Comparison of ENCODE assay signal across 12 mouse cellular contexts in the genomic region with DNA sequence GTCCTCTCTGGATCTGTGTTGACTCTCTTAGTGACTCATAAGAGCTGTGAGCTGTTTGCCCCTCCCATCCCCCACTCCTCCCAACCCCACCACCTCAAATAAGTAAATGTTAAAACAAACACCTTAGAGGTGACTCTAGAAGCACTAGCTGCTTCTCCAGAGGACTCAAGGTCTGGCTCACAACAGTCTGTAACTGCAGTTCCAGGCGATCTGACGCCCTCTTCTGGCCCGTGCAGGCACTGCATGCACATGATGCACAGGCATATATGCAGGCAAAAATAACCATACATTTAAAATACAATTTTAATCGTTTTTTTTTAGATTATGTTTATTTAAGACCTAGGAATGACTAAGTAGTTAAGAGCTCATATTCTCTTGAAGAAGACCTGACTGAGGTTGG. TPM values are rescaled to one million over a fixed set of nuclear protein-coding genes. Genes with fewer than 3 reads are reported as not detected.
DNase-seq lines count a peak whose midpoint lies in the region; TF ChIP-seq lines count a peak whose summit lies in the region.
"Had no signal": no experiment of that assay in that cellular context is flagged by ENCODE, and none has a peak within 500 bp of the region (broad histone marks: within the 10 kb centered on the region; RNA-seq: fewer than 3 reads in every experiment).

No protein-coding gene starts in this region.

- no peaks in the 10 kb centered on the region for H3K79me2 ChIP-seq in heart, adult 2 months (replicated peaks; ENCODE audit: control insufficient read depth, insufficient read depth, low read length)

- no peak overlapping the region for H3K4me3 ChIP-seq in heart, adult 2 months
- no peak overlapping the region for H3K4me3 ChIP-seq in heart, embryonic 10.5 days
- H3K4me3 ChIP-seq: hindbrain, embryonic 12.5 days; limb, embryonic 12.5 days had no signal

- no peak for TF ChIP-seq POLR2A in heart, adult 2 months (IDR thresholded peaks at IDR 0.05; ENCODE audit: insufficient read depth, low read depth, low read length)
- TF ChIP-seq POLR2A in brain, embryonic 14.5 days (IDR thresholded peaks at IDR 0.05; ENCODE audit: borderline replicate concordance, extremely low read depth, insufficient read depth, insufficient read length, poor library complexity, severe bottlenecking) = no peak

- intact Hi-C loops in heart, adult 2 months (cut with DNase I) = no loop called here

- TF ChIP-seq EP300 in heart, adult 2 months (IDR thresholded peaks at IDR 0.05; ENCODE audit: insufficient read depth, low read depth, low read length) = no peak

- no peaks in the 10 kb centered on the region for H3K36me3 ChIP-seq in heart, adult 2 months (ENCODE audit: control insufficient read depth, insufficient read depth, low read length)
- H3K36me3 ChIP-seq in heart, embryonic 10.5 days = no peaks in the 10 kb centered on the region
- H3K36me3 ChIP-seq: hindbrain, embryonic 12.5 days; limb, embryonic 12.5 days had no signal

- no peaks in the 10 kb centered on the region for H3K4me1 ChIP-seq in heart, adult 2 months (ENCODE audit: control insufficient read depth, insufficient read depth, low read length)
- peaks cover 21% of the 10 kb centered on the region for H3K4me1 ChIP-seq in heart, embryonic 10.5 days

- DNase-seq in heart, adult 2 months = no peak
- no peak for DNase-seq in heart, embryonic 10.5 days (ENCODE audit: low spot score)
- peak; percentile 57 to 82 for DNase-seq in spleen, postnatal 4 days (ENCODE audit: low spot score in 2 of 2)
- DNase-seq in spleen, adult 12 weeks (ENCODE audit: low spot score) = no peak
- DNase-seq in brain, embryonic 14.5 days (ENCODE audit: low read depth) = no peak
- peak; percentile 54 for DNase-seq in thymus, postnatal 25 days
- DNase-seq in frontal cortex, adult 2 months (ENCODE audit: extremely low spot score in 1 of 2, low spot score in 1 of 2) = no peak
- DNase-seq in urinary bladder, adult 18-20 months (ENCODE audit: low spot score in 2 of 2) = no peak
- DNase-seq: cerebellum, adult 11 months; gastrocnemius, postnatal 14 days had no signal

- TF ChIP-seq CTCF in heart, adult 2 months (IDR thresholded peaks at IDR 0.05) = peak; percentile 38
- TF ChIP-seq CTCF in brain, embryonic 14.5 days (IDR thresholded peaks at IDR 0.05; ENCODE audit: borderline replicate concordance, extremely low read depth, insufficient read depth, insufficient read length) = peak; percentile 39; the same call in 1 of the 2 replicates

- no peaks in the 10 kb centered on the region for H3K27me3 ChIP-seq in heart, adult 2 months (ENCODE audit: control insufficient read depth, insufficient read depth, low read length)
- H3K27me3 ChIP-seq in heart, embryonic 10.5 days (ENCODE audit: insufficient read depth, poor library complexity, severe bottlenecking) = peaks cover 26% of the 10 kb centered on the region
- H3K27me3 ChIP-seq: hindbrain, embryonic 12.5 days; limb, embryonic 12.5 days had no signal

- WGBS in heart, adult 2 months = 30% methylated on average over 4 of the region's 4 CpGs
- WGBS in heart, embryonic 10.5 days = 23% methylated on average over 4 of the region's 4 CpGs

- no peak overlapping the region for H3K9ac ChIP-seq in heart, adult 2 months (ENCODE audit: low read depth, low read length)
- H3K9ac ChIP-seq: hindbrain, embryonic 12.5 days had no signal

- H3K9me3 ChIP-seq in heart, embryonic 10.5 days = no peaks in the 10 kb centered on the region
- H3K9me3 ChIP-seq: hindbrain, embryonic 12.5 days; limb, embryonic 12.5 days had no signal

- H3K27ac ChIP-seq in heart, adult 2 months = no peak overlapping the region
- H3K27ac ChIP-seq in heart, embryonic 10.5 days = no peak overlapping the region
- H3K27ac ChIP-seq: hindbrain, embryonic 12.5 days; limb, embryonic 12.5 days had no signal

RNA-seq across cellular contexts. Expression of a gene that starts 5.7 kb away (rescaled TPM):
- 1 to 10 TPM; 2.9 to 4.5 TPM for total RNA-seq in heart, adult 2 months (2021)
- 3.4 and 4.0 TPM in 2 replicates for polyA plus RNA-seq in heart, adult 2 months (2012; rRNA removed)
- polyA plus RNA-seq in heart, embryonic 10.5 days (2016; fragmentation: Nextera tagmentation; extraction: Ambion mirVana) = 3.2 and 5.2 TPM in 2 replicates
- polyA plus RNA-seq in brain, embryonic 14.5 days (2012; rRNA removed) = 4.5 and 6.9 TPM in 2 replicates
- 5.6 and 5.9 TPM in 2 replicates for polyA plus RNA-seq in frontal cortex, adult 2 months (2012; rRNA removed)

RNA-seq across cellular contexts. Expression of a gene that starts 19.3 kb away (rescaled TPM):
- 10 to 100 TPM; 31.5 to 35.9 TPM for total RNA-seq in heart, adult 2 months (2021)
- 31.2 and 33.0 TPM in 2 replicates for polyA plus RNA-seq in heart, adult 2 months (2012; rRNA removed)
- 0.87 and 1.2 TPM in 2 replicates for polyA plus RNA-seq in heart, embryonic 10.5 days (2016; fragmentation: Nextera tagmentation; extraction: Ambion mirVana)
- polyA plus RNA-seq in brain, embryonic 14.5 days (2012; rRNA removed) = 13.9 and 18.3 TPM in 2 replicates
- 21.2 and 22.9 TPM in 2 replicates for polyA plus RNA-seq in frontal cortex, adult 2 months (2012; rRNA removed)

RNA-seq across cellular contexts. Expression of a gene that starts 36.3 kb away (rescaled TPM):
- 10 to 100 TPM; 12.4 to 12.5 TPM for total RNA-seq in heart, adult 2 months (2021)
- 22.9 and 30.8 TPM in 2 replicates for polyA plus RNA-seq in heart, adult 2 months (2012; rRNA removed)
- 28.1 and 34.2 TPM in 2 replicates for polyA plus RNA-seq in heart, embryonic 10.5 days (2016; fragmentation: Nextera tagmentation; extraction: Ambion mirVana)
- polyA plus RNA-seq in brain, embryonic 14.5 days (2012; rRNA removed) = 85.2 and 111 TPM in 2 replicates
- polyA plus RNA-seq in frontal cortex, adult 2 months (2012; rRNA removed) = 135 and 144 TPM in 2 replicates

Comparison
In these comparisons a context has a peak if more than half of its experiments do, and no peak if none do; other contexts are left out.
1. DNase-seq: peak in spleen, postnatal 4 days (2 of 2) and thymus, postnatal 25 days (single experiment); none in heart, adult 2 months (0 of 2), heart, embryonic 10.5 days (single experiment), spleen, adult 12 weeks (single experiment), brain, embryonic 14.5 days (single experiment), frontal cortex, adult 2 months (0 of 2) and urinary bladder, adult 18-20 months (0 of 2).